Mouse (Mus musculus) frontal cortex, postnatal 25 days (tissue): ENCODE results near the gene Lrsam1.

Experiments used
- DNase-seq, 2 experiments: peaks; one replicate each; pipeline ENCODE4 v3.0.0; 2022; ENCODE audit warnings: low spot score in 2 of 2

Lrsam1 gene

DNA sequence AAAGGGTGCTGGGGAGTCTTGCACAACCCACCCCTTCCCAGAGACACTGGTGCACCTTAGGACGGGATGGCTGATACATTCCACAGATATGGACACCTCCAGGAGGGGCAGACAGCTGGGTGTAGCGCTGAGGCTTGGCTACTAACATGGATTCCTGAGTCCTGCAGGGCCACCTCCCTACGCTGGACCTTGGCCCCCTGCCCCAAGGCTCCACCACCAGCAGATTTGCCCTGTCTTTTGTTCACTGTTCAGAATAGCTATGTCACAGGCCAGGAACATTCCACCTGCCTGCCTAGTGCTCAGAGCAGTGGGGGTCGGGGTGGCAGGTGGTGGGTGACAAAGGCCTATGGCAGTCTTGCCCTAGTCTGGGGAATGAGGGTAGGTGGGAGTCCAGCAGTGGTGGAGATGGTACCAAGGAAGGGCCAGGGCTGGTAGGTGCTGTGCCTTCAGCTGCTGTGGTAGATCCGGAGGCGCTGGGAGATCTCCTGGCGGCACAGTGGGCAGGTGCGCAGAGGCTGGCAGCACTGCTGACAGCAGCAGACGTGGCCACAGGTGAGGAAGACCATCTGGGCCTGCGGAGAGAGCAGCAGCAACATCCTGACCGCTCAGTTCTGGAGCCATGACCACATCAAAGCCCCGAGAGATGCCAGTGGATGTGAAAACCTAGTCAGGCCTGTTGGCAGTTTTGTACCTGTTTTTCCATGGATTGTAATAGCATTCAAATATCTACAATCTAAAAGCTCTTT, 34.9 kb downstream of the Lrsam1 start:
- DNase-seq = no peak

DNA sequence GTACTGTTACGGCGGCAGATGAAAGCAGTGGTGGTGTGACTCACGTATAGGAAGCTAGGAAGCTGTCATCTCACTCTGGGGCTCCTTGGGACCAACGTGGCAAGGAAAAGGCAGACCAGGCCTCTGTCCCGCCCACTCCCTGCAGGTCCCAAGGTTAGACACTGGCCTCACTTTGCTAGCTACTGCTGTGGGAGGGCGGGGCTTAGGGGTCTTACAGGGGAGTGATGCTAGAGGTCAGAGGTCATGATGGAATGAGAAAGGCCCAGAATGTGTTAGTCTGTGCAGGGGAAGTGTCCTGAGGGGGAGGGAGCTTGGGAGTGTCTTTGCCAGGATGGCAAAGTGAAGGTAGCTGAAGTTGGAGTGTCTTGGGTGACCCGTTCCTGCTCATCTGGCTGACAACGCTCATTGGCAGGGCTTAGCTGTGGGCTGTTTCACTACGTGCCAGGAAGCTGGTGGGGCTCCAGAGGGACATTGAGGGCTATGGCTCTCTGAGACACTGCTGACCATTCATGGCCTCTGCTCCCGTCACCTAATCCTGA, 37.0 kb downstream of the Lrsam1 start:
- no peak for DNase-seq

DNA sequence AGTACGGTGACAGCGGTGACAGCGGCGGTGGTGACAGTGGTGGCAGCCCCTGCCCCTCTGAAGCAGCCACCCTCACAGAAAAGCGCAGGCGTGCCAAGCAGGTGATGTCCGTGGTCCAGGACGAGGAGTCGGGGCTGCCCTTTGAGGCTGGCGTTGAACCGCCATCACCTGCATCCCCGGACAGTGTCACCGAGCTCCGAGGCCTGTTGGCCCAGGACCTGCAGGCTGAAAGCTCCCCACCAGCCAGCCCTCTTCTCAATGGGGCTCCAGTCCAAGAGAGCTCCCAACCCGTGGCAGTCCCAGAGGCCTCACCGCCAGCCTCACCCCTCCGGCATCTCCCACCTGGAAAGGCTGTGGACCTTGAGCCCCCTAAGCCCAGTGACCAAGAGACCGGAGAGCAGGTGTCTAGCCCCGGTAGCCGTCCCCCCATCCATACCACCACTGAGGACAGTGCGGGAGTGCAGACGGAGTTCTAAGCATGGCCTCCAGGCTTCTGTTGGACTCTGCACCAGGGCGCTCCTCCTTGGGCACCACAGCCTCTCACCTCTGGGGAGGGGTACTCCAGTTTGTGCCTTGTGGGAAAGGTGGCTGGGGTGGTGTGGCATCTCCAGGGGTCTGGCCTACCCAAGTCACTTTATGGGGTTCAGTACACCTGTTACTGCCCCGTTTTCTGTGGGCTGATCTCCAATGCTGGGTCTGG, 37.7 kb downstream of the Lrsam1 start:
- DNase-seq = no peak

DNA sequence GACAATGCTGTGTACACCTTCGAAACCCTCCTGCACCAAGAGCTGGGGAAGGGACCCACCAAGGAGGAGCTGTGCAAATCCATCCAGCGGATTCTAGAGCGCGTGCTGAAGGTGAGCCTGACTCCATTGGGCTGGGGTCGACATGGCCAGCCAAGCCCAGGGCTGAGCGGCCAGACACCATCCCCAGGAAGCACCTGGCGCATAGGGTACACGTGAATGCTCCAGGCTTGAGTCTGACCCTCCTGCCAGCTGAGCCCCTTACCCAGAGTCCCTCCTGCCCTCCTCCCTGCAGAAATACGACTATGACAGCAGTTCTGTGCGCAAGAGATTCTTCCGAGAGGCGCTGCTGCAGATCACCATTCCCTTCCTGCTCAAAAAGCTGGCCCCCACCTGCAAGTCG, 38.9 kb downstream of the Lrsam1 start:
- DNase-seq = no peak

- no peak for DNase-seq
These were observed 39.5 kb downstream of the Lrsam1 start for GRCm38 (mm10) chr2:32921801-32922380.

DNA sequence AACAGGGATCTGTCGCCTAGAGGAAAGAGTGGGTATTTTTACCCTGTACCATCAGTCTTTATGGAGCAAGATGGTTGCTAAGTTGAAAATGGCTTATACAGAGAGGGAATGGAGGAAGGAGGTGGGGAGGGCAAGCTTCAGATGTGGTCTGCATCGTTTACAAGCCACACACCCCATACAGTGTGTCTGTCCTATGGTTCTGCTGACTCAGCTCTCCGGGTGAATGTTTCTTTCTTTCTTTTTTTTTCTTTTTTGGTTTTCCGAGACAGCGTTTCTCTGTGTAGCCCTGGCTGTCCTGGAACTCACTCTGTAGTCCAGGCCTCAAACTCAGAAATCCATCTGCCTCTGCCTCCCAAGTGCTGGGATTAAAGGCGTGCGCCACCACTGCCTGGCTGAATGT, 40.2 kb downstream of the Lrsam1 start:
- no peak for DNase-seq

GRCm38 (mm10) chr2:32918391-32918790, 43.0 kb downstream of the Lrsam1 start:
- no peak for DNase-seq

- peak in 1 of 2 experiments; percentile 49 for DNase-seq
These were observed 43.9 kb downstream of the Lrsam1 start for GRCm38 (mm10) chr2:32917526-32917925.

GRCm38 (mm10) chr2:32914896-32915295, 46.5 kb downstream of the Lrsam1 start:
- no peak for DNase-seq

DNA sequence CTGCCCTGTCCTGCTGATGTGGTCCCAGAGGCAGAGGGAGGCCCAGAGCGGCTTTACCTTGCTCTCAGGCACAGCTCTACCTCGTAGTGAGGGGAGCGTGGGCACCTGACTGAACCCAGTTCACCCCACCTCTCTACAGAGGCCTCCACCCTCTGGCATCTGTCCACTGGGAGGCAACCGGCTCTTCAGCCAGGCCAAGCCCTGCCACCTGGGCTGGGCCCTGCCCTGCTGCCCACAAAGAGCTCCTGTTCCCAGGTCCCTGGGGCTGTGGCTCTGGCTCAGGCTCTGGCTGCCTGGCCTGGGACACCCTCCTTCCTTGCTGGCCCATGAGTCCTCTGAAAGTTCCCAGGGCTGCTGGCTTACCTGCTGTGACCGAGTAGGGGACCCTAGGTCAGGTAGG, 47.1 kb downstream of the Lrsam1 start:
- DNase-seq = no peak

- peak; percentile 76 to 77 for DNase-seq
These were observed 49.1 kb downstream of the Lrsam1 start for GRCm38 (mm10) chr2:32912210-32912804.

DNA sequence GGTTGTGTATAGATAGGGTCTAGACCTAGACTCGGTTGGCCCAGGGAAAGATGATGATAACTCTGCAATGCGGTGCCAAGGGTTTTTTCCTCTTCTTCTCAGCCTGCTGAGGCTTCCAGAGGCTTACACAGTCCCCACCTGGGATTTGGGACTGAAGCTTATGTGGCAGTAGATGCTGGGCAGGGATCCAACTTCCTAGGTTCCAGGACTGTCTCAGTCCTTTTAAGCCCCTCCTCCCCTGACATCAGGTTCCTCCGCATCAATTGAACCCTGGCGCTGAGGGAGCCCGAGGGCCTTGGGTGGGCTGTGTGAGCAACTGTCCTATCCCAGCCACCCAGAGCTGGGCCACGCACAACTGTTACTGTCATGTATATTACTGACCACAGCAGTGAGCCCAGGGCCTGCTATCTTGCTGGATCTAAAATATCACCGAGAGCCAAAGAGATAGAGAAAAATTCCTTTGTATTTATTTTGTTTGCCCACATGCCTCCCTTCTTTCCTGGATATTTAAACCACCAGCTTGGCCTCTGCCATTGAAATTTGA, 49.7 kb downstream of the Lrsam1 start:
- no peak for DNase-seq

DNA sequence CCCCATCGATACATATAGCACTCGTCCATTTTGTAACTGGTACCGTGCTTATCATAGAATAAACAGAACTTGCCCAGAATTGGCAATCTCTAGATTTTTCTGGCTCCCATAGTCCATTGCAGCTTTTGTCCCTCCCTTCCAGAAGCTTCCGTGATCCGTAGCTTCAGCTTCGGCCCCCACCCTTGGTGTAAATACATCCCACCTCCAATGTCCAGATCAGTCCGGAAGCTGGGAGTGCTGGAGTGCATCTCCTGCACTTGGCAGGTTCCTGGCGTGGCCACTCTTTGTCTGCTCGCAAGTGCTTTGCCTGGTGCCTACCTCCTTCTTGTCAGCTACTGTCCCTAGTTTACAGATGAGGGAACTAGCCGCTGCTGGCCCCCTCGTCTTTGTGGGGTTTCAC, 52.6 kb downstream of the Lrsam1 start:
- no peak for DNase-seq

GRCm38 (mm10) chr2:32908272-32908671, 53.1 kb downstream of the Lrsam1 start:
- DNase-seq = no peak

DNA sequence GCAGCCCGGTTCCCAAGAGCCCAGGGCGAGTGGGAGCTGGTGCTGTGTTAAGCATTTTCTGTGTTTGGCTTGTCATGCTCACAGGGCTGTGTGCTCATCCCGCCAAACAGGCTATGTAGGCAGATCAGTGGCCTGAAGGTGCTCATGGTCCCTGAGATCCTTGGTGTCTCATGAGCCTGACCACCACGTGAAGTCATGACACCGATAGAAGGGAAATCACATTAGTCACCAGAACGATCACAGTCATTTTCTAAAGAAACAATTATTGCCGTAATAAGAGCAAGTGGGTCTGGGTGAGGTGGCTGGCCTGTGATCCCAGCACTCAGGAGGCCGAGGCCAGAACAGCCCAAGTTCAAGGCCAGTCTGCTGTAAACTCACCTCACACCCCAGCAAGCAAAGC, 54.0 kb downstream of the Lrsam1 start:
- no peak for DNase-seq

GRCm38 (mm10) chr2:32905297-32905696, 56.1 kb downstream of the Lrsam1 start:
- no peak for DNase-seq

DNA sequence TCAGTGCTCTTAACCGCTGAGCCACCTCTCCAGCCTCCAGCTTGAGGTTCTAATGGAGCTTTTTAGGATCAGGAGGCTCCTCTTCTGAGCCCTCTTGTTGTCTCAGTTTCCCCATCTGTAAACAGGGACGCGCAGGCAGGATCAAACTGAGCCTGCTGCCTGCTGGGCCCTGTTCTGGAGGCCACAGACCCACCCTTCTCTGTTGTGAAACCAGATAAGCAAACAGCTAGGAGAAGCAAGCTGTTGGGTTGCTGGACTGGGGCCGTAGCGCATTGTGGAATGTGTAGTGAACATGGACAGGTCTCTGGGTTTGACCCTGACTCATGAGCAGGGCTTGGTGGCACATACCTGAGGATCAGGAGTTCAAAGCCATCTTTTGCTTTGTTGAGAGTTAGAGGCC, 56.8 kb downstream of the Lrsam1 start:
- DNase-seq = no peak

DNA sequence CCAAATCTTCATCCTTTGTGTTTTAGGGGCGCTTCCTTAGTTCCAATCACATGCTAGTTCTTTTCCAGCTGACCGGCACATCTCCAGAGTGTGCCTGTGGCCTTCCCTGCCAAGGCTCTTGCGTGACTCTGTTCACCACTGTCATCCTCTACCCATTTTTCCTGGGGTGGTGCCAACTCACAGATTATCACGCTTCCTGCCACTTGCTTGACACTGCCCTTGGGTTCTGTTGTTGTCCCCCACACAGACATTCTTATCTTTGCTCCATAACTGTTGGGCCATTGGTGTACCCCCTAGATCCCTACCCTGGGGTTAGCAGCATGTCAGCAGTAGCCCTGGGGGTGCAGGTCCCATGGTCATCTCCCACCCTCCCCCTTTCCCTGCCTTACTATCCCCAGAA, 57.9 kb downstream of the Lrsam1 start:
- no peak for DNase-seq

GRCm38 (mm10) chr2:32902126-32902525, 59.3 kb downstream of the Lrsam1 start:
- no peak for DNase-seq

DNA sequence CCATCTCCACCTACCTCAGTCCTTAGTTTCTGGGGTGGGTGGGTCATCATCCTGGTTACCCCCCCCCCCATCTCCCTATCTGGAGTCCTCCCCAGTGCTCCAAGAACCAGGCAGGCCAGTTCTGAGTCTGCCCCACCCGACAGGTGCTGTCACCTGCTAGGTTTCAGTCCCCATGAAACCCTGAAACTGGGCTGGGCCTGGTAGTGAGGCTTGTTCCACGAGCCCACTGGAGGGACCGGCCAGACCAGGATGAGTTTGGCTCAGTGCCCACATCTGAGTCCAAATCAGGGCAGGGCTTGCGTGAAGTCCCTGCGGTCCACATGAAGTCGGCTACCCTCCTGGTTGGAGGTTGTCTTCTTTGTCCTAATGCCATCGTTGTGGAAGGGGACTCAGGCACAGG, 62.4 kb downstream of the Lrsam1 start:
- DNase-seq = no peak

- DNase-seq = no peak
These were observed 64.8 kb downstream of the Lrsam1 start for GRCm38 (mm10) chr2:32896507-32897147.
